18 mouse cellular contexts compared by ENCODE assay signal in the genomic region with DNA sequence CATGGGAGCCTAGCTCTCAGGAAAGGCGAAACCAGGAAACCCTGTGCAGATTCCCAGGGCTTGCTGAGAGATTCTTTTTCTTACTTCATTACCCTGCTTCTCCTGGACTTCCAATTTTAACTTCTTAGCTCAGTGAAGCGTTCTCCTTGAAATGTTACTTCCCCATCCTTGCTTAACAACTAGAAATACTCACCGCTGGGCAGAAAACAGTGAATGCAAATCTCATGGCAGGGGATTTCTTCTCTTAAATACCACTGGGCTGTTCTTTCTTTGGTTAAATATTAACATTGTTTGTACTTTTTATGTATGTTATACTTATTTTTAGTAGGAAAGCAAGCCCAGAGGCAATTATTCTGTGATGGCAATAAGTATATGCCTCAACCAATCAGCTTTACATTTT.
"Had no signal": no experiment of that assay in that cellular context is flagged by ENCODE, and none has a peak within 500 bp of the region (broad histone marks: within the 10 kb centered on the region; RNA-seq: fewer than 3 reads in every experiment).

No protein-coding gene starts in this region.

- DNase-seq: lung, adult 18-20 months; lung, embryonic 14.5 days; lung, postnatal 10 days; lung, postnatal 4 days; midbrain, embryonic 14.5 days; retina, postnatal 1 day; right cerebral cortex, adult 18-20 months; thymus, adult 2 months; thymus, postnatal 25 days; thymus, postnatal 4 days had no signal

- H3K4me3 ChIP-seq: midbrain, embryonic 10.5 days; midbrain, embryonic 12.5 days; myocyte; neural tube, embryonic 13.5 days; neural tube, embryonic 15.5 days; stomach, embryonic 15.5 days had no signal

- H3K27ac ChIP-seq: midbrain, embryonic 10.5 days; midbrain, embryonic 12.5 days; neural tube, embryonic 13.5 days; neural tube, embryonic 15.5 days; stomach, embryonic 15.5 days; stomach, postnatal 0 days had no signal

- H3K4me2 ChIP-seq: lung, embryonic 14.5 days; midbrain, embryonic 12.5 days; neural tube, embryonic 13.5 days; neural tube, embryonic 15.5 days; stomach, embryonic 15.5 days had no signal

- H3K27me3 ChIP-seq: midbrain, embryonic 12.5 days; neural tube, embryonic 13.5 days; neural tube, embryonic 15.5 days; stomach, embryonic 15.5 days had no signal

- H3K9ac ChIP-seq: lung, embryonic 14.5 days; midbrain, embryonic 12.5 days; neural tube, embryonic 13.5 days; neural tube, embryonic 15.5 days; stomach, embryonic 15.5 days had no signal

- H3K9me3 ChIP-seq: midbrain, embryonic 10.5 days; midbrain, embryonic 12.5 days; neural tube, embryonic 13.5 days; neural tube, embryonic 15.5 days; stomach, embryonic 15.5 days had no signal

- H3K4me1 ChIP-seq: midbrain, embryonic 10.5 days; midbrain, embryonic 12.5 days; neural tube, embryonic 13.5 days; neural tube, embryonic 15.5 days; stomach, embryonic 15.5 days had no signal

- H3K36me3 ChIP-seq: midbrain, embryonic 10.5 days; midbrain, embryonic 12.5 days; neural tube, embryonic 13.5 days; neural tube, embryonic 15.5 days; stomach, embryonic 15.5 days had no signal

- ATAC-seq: midbrain, embryonic 16.5 days had no signal
